Mouse (Mus musculus) gastrocnemius, postnatal 4 days (tissue): ENCODE measurements at regions not wholly inside any gene's neighbourhood (a gene's known extent, or its start where the extent isn't known, plus 50 kb on each side); places are given as distances from the start of the nearest gene placed in this dataset.
"Not testable (repeated sequence)": the region's sequence is repeated elsewhere in the genome, so short reads cannot be mapped to it uniquely, and the experiment has no call there.

Experiments
- DNase-seq, 2 experiments: peaks; one replicate each; pipeline ENCODE4 v3.0.0; 2021 to 2022; ENCODE audit warnings: low spot score in 2 of 2, mixed read lengths in 2 of 2

GRCm38 (mm10) chr2:92664939-92665338 is 65.4 kb downstream of the Chst1 start:
- no peak for DNase-seq

DNA sequence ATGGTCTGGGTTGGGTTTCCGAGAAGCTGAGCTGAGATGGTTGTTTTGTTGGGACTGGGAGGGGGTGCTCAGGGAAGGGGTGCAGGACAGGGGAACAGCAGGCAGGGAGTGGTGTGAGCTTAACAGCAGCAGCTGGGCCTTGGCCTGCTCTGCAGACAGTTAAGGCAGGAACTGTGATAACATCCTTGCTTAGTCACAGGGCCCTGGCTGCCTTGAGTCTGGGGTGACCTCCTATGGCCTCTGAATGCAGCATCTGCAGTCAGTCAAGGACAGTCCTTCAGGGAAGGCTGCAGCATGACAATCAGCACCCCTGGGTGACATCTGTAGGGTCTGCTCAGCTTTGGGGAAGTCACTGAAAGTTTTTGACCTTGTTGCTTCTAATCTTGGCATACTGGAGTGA is 67.7 kb downstream of the Chst1 start:
- DNase-seq, result no peak

DNA sequence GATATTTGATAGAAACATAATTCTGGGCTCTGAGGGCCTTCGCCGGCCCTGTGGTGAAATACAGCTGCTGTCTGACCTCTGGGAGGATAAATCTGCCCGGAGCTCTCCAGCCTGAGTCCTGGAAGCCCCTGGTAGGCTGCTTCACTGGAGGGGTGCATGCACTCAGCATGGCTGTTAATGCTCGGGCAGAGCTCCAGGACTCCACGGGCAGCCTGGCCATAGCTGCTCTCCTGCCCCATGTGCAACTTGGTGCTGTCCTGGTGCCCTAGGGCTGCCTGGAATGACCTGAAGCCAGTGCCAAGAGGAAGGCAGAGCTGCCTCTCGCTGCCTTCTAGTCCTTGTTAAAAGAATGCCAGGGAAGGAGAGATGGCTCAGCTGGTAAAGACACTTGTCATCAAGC is 68.2 kb downstream of the Chst1 start:
- no peak for DNase-seq

GRCm38 (mm10) chr2:92669431-92670081 is 70.0 kb downstream of the Chst1 start:
- DNase-seq, result not testable (repeated sequence)

- DNase-seq, result peak in 1 of 2 experiments; percentile 60
These were observed 72.1 kb downstream of the Chst1 start for GRCm38 (mm10) chr2:92671586-92671985.

- DNase-seq, result no peak
These were observed 72.6 kb downstream of the Chst1 start for GRCm38 (mm10) chr2:92672106-92672505.

DNA sequence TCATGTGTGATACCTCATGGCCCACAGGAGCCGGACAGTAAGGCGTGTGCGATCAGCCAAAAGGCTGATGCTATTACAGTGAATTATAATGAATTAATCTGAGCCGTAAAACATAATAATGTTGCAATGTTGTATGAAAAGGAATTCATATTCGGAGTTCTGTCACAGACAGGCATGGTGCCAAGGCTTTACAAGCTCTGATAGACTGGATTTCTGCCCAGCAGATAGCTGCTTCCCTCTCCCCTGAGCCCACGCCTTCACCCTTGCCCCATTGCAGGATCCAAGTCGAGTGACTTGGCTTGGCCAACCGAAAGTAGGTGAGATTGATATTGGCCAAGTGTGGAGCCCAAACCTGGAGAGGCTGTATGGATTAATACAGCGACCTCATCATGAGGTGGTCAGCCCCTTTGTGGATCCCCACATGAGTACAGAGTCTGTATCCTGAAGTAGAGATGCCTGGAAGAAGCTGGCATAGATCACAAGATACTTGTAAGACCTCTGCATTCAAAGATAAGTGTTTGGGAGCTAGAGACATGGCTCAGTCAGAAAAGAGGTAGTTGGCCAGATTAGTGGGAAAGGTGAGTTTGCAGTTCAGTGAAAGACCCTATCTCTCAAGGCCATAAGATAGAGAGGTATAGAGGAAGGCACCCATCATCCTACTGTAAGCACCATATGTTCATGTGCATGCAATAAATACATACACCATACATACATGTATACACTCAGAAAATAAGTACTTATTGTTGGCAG is 73.7 kb downstream of the Chst1 start:
- no peak for DNase-seq

- no peak for DNase-seq
These were observed 74.4 kb downstream of the Chst1 start for GRCm38 (mm10) chr2:92673931-92674330.

- DNase-seq, result no peak
These were observed 75.7 kb downstream of the Chst1 start for GRCm38 (mm10) chr2:92675247-92675646.

DNA sequence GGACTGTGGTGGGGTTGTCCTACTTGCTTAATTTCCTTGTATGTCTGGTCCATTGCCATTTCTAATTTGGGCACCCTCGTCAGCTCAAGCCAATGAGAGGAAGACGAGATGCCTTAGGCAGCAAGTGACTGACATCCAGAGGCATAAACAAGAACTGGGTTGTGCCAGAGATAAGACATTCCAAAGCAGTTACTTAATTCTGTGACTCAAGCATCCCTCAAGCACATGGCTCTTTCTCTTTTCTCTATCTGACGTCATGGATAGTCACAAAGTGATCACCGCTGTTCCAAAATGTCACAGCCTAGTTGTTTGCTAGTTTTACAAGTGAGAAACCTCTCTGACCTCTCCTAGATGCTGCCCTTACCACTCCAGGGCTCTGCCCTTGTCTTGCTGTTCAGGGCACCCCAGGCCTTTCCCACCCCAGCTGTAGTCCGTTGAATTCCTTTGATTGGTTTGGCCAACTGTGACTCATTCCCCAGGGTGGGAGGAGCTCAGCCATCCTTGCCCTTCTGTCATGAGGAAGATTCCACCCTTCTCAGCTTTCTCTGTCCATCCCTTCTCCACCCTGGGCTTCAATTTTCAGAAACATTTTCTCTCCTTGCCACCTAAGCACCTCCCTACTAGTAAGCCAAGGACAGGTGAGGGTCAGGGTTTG is 78.9 kb downstream of the Chst1 start:
- no peak for DNase-seq

DNA sequence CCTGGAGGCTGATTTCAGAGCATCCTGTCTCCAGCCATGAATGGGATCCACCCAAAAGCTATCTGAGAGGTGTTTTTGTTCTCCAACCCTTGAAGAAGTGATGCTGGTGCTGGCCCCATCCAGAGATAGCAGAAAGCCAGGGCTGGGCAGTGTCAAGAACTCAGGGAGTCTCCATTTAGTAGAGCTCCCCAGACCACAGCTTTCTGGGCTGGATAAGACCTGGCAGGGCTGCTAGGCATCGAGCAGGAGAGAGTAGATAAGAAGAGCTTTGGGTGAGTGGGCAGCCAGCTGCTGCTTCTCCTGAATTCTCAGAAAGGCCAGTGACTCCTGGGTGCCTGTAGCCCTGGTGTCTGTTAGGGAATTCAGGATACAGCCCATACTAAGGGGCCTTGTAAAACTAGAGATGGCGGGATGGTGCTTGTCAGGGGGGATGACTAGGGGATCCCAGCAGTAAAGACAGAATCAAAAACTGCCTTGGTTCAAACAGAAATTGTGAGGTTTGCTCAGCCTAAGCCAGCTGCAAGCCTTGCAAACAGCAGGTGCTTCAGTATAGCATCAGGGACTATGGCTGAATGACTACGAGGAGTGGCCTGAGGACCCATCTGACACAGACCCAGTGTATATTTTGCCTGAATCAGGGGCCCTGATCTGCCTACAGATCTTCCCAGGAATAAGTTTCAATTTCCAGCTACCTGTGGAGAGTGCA is 79.6 kb downstream of the Chst1 start:
- no peak for DNase-seq

DNA sequence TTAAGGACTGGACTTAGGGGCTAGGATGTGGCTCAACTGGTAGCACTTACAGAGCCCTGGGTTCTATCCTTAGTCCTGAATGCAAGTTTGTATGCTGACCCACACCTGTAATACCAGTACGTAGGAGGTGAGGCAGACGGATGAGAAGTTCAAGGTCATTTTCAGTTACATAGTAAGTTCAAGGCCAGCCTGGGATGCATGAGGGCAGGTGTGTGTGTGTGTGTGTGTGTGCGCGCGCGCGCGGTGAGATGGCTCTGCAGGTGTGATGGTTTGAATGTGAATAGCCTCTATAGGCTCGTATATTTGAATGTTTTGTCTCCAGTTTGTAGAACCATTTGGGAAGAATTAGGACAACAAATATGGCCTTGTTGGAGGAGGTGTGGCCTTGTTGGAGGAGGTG is 82.7 kb downstream of the Chst1 start:
- no peak for DNase-seq

DNA sequence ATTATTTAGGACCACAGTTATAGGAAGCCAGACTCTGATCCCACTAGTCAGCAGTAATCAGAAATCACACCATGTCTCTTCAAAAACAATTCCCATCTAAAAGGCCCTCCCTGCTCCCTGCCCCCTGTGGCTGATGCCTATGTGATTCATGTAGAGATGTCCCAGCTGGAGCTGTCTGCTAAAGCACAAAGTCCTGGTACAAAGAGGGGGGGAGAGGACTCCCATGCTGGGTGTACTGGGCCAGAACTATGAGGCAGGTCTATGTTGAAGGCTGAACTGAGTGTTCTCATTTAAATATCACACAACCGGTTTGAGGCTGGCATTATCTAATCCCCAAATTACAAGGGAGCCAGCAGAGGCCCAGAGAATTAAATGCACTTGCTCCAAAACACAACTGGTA is 88.2 kb downstream of the Chst1 start:
- DNase-seq, result no peak

GRCm38 (mm10) chr2:92689203-92689602 is 89.7 kb downstream of the Chst1 start:
- no peak for DNase-seq

DNA sequence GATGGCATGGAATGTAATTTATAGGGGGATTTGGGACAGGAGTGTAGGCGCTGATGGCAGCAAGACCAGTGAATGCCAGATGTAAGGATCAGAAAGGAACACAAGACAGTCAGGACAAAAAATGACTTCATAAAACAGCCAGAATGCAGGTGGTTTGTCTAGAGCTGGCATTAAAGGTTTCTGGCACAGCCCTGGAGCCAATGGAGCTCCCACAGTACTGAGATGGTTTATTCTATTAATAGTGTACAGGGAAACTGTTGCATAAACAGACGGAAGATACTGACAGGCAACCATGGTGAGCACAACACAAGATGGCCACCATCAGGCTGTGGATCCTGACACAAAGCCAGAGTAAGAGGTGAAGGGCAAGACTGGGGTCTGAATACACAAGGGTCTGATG is 90.8 kb downstream of the Chst1 start:
- DNase-seq, result no peak

DNA sequence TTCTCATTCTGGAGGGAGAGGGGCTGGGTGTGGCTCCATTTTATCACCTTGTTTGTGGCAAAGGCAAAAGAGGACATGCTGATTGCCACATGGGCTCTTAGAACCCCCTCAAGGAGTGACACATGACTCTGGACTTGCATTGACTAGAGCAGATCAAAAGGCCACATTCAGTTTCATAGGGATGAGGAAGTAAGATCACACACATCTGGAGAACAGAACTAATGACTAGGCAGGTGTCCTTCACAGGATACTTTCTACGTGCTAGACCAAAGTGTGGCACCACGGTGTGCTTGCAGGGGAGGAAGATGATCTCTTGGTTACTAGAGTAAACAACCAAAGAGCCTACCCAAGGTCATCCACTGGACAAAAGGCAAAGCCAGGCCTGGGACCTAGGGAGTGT is 91.9 kb downstream of the Chst1 start:
- no peak for DNase-seq

GRCm38 (mm10) chr2:92692623-92693022 is 93.1 kb downstream of the Chst1 start:
- DNase-seq, result no peak

GRCm38 (mm10) chr2:92693024-92693423 is 93.5 kb downstream of the Chst1 start:
- no peak for DNase-seq

- DNase-seq, result no peak
These were observed 95.3 kb downstream of the Chst1 start for GRCm38 (mm10) chr2:92694797-92695196.

DNA sequence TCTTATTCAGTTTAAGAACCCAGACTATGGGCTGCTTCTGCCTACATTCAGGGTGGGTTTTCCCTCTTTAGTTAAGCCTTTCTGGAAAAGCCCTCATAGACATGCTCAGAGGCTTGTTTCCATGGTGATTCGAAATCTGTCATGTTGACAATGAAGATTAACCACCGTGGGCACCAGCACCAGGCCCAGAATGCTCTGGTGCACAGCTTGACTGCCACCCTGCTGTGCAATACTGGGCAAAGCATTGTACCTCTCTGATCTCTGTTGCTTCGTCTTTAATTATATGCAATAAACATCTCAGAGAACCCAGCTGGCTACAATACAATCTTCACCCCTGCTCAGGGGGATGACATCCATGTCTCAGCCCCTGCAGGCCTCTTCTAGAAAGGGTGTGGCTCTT is 96.4 kb downstream of the Chst1 start:
- DNase-seq, result no peak

DNA sequence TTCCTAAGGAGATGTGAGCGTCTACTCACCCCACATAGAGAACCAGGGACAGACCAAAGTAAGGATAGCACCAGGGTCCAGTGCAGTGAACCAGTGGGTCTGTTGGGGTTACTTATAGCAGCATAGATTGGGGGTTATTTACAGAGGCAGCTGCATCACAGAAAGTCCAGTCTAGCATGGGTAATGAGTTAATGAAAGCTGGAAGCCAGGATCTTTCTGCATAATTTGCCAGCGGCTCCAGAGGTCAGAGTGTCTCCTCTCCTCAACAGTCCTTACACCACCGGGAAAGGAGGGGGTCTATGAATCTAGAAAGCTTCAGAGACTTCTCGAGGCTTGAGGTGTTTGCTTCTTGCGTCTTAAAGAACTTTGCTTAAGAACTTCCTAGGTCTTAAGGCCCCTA is 98.2 kb downstream of the Chst1 start:
- DNase-seq, result no peak

DNA sequence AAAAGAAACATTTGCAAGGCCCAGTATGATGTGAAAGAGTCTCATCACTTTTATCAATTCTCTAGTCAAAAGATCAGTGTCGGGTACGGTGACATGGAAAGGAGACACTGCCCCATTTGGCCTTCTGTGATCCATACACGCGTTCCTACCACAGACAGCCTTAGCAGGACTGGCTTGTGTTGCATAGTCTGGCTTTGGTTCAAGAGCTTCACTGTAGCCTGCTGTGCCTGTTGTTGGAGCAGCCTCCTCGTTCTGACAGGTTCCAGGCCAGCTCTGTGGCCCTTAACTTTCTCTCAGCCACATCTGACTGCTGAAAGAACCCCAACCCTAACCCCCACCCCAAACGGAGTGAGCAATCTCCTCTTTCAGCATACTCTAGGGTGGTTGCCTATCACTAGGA is 99.9 kb downstream of the Chst1 start:
- no peak for DNase-seq
